9 mouse cellular contexts compared by ENCODE assay signal in genomic region chr13:101810667-101811066, GRCm38 (mm10). TPM values are rescaled to one million over a fixed set of nuclear protein-coding genes. Genes with fewer than 3 reads are reported as not detected.
DNase-seq lines count a peak whose midpoint lies in the region; ATAC-seq and TF ChIP-seq lines count a peak whose summit lies in the region.
"Had no signal": no experiment of that assay in that cellular context is flagged by ENCODE, and none has a peak within 500 bp of the region (broad histone marks: within the 10 kb centered on the region; RNA-seq: fewer than 3 reads in every experiment).

No protein-coding gene starts in this region.

- no peak for TF ChIP-seq EP300 in heart, adult 2 months (IDR thresholded peaks at IDR 0.05; ENCODE audit: insufficient read depth, low read depth, low read length)

- TF ChIP-seq CTCF in heart, adult 2 months (IDR thresholded peaks at IDR 0.05), result no peak
- TF ChIP-seq CTCF in left cerebral cortex, adult 2 months (IDR thresholded peaks at IDR 0.05), result no peak

- H3K79me2 ChIP-seq in heart, adult 2 months (replicated peaks; ENCODE audit: control insufficient read depth, insufficient read depth, low read length), result no peaks in the 10 kb centered on the region

- no peak for TF ChIP-seq POLR2A in heart, adult 2 months (IDR thresholded peaks at IDR 0.05; ENCODE audit: insufficient read depth, low read depth, low read length)

- peak; percentile 44; the same call in 1 of the 2 replicates for ATAC-seq in frontal cortex, adult (ENCODE audit: low TSS enrichment)
- ATAC-seq in megakaryocyte-erythroid progenitor cell, adult 5-6 weeks (replicated peaks; ENCODE audit: low FRiP score, low TSS enrichment, poor library complexity, severe bottlenecking), result no peak

- H3K27ac ChIP-seq in heart, adult 2 months, result no peak overlapping the region
- no peak overlapping the region for H3K27ac ChIP-seq in heart, embryonic 10.5 days
- 0 out of 2 replicates have a peak overlapping the region, but pooled peaks have one; percentile 19 for H3K27ac ChIP-seq in left cerebral cortex, adult 2 months

- H3K9ac ChIP-seq in heart, adult 2 months (ENCODE audit: low read depth, low read length), result no peak overlapping the region

- H3K9me3 ChIP-seq in heart, embryonic 10.5 days, result no peaks in the 10 kb centered on the region

- H3K4me3 ChIP-seq in heart, adult 2 months, result no peak overlapping the region
- no peak overlapping the region for H3K4me3 ChIP-seq in heart, embryonic 10.5 days
- H3K4me3 ChIP-seq in left cerebral cortex, adult 2 months, result no peak overlapping the region
- H3K4me3 ChIP-seq: erythroblast, embryonic 14.5 days had no signal

- intact Hi-C loops in heart, adult 2 months (cut with DNase I), result no loop called here
- intact Hi-C loops in left cerebral cortex, adult 2 months (cut with DNase I), result no loop called here

- DNase-seq in heart, adult 2 months, result peak; percentile 44 to 67
- no peak for DNase-seq in heart, embryonic 10.5 days (ENCODE audit: low spot score)
- DNase-seq in adrenal gland, adult 2 months, result peak; percentile 73
- DNase-seq in left cerebral cortex, adult 2 months (ENCODE audit: extremely low spot score in 1 of 2, low spot score in 2 of 2), result peak; percentile 31 to 53
- no peak for DNase-seq in urinary bladder, postnatal 25 days (ENCODE audit: low spot score)
- DNase-seq in spleen, adult 18-20 months, result no peak

- no peaks in the 10 kb centered on the region for H3K36me3 ChIP-seq in heart, adult 2 months (ENCODE audit: control insufficient read depth, insufficient read depth, low read length)
- no peaks in the 10 kb centered on the region for H3K36me3 ChIP-seq in heart, embryonic 10.5 days

- no peaks in the 10 kb centered on the region for H3K27me3 ChIP-seq in heart, adult 2 months (ENCODE audit: control insufficient read depth, insufficient read depth, low read length)
- H3K27me3 ChIP-seq in heart, embryonic 10.5 days (ENCODE audit: insufficient read depth, poor library complexity, severe bottlenecking), result no peaks in the 10 kb centered on the region

- peaks cover 2% of the 10 kb centered on the region for H3K4me1 ChIP-seq in heart, adult 2 months (ENCODE audit: control insufficient read depth, insufficient read depth, low read length)
- peaks cover 12% of the 10 kb centered on the region for H3K4me1 ChIP-seq in heart, embryonic 10.5 days

- WGBS in heart, adult 2 months, result 71% methylated on average over 7 of the region's 7 CpGs
- 81% methylated on average over 7 of the region's 7 CpGs for WGBS in heart, embryonic 10.5 days

RNA-seq across cellular contexts. Expression of gene Pik3r1, which starts 42.6 kb away (rescaled TPM):
- total RNA-seq in heart, adult 2 months (2021), result 100 to 1,000 TPM; 111 to 132 TPM
- polyA plus RNA-seq in heart, adult 2 months (2012; rRNA removed), result 23.7 and 41.4 TPM in 2 replicates
- 13.6 and 14.4 TPM in 2 replicates for polyA plus RNA-seq in heart, embryonic 10.5 days (2016; fragmentation: Nextera tagmentation; extraction: Ambion mirVana)
- 100 to 1,000 TPM in 1 of 2 experiments, 10 to 100 TPM in 1; 71.0 to 125 TPM for total RNA-seq in adrenal gland, adult 2 months (2021)
- polyA plus RNA-seq in adrenal gland, adult 2 months (2012; rRNA removed), result 12.0 and 13.4 TPM in 2 replicates
- 100 to 1,000 TPM; 136 to 159 TPM for total RNA-seq in left cerebral cortex, adult 2 months (2021)
- 47.7 and 67.6 TPM in 2 replicates for total RNA-seq in megakaryocyte-erythroid progenitor cell, adult 5-6 weeks (2014; fragmentation: Nextera tagmentation)
- total RNA-seq in megakaryocyte-erythroid progenitor cell, adult 5-6 weeks (2017), result 98.6 and 115 TPM in 2 replicates

Comparison
In these comparisons a context has a peak if more than half of its experiments do, and no peak if none do; other contexts are left out.
1. DNase-seq: peak in heart, adult 2 months (2 of 2), adrenal gland, adult 2 months (single experiment) and left cerebral cortex, adult 2 months (2 of 2); none in heart, embryonic 10.5 days (single experiment), urinary bladder, postnatal 25 days (single experiment) and spleen, adult 18-20 months (0 of 2).